Mouse (Mus musculus): Measurements from ENCODE around the gene Mturn. TPM values are rescaled to one million over a fixed set of nuclear protein-coding genes. Genes with fewer than 3 reads are reported as not detected.

Mturn gene
- 10 to 100 TPM; 11.4 to 14.4 TPM for total RNA-seq (2021)
- long read RNA-seq, experiment 1, full-length matches to known transcripts: 8 of 15 reads
- long read RNA-seq, experiment 1, partial matches to known transcripts: 1 of 15 reads
- long read RNA-seq, experiment 1, other reads (novel, unspliced or antisense): 6 of 15 reads
- long read RNA-seq, experiment 2, full-length matches to known transcripts: 14 of 18 reads
- long read RNA-seq, experiment 2, partial matches to known transcripts: 0 of 18 reads
- long read RNA-seq, experiment 2, other reads (novel, unspliced or antisense): 4 of 18 reads

GRCm38 (mm10) chr6:54680891-54681745 is at the start of gene Mturn:
Gene Mturn, plus strand, starts transcription at chr6:54681624.
- peak; percentile 100 for DNase-seq

GRCm38 (mm10) chr6:54639877-54640276 is 41.5 kb upstream of the Mturn start:
- no peak for DNase-seq

GRCm38 (mm10) chr6:54641953-54642352 is 39.5 kb upstream of the Mturn start:
- DNase-seq: no peak

- no peak for DNase-seq
Measured at GRCm38 (mm10) chr6:54643181-54643580, 38.2 kb upstream of the Mturn start.

GRCm38 (mm10) chr6:54655471-54656095 is 25.8 kb upstream of the Mturn start:
- DNase-seq: peak; percentile 25

GRCm38 (mm10) chr6:54657861-54658260 is 23.6 kb upstream of the Mturn start:
- DNase-seq: no peak

GRCm38 (mm10) chr6:54669868-54670267 is 11.6 kb upstream of the Mturn start:
- DNase-seq: no peak

- DNase-seq: no peak
Measured at GRCm38 (mm10) chr6:54672901-54673300, 8.5 kb upstream of the Mturn start.

GRCm38 (mm10) chr6:54679686-54680085 is 1.7 kb upstream of the Mturn start:
- DNase-seq: no peak

- no peak for DNase-seq
Measured at GRCm38 (mm10) chr6:54681746-54682428, 463 bp downstream of the Mturn start.

GRCm38 (mm10) chr6:54684085-54684484 is 2.7 kb downstream of the Mturn start:
- no peak for DNase-seq

GRCm38 (mm10) chr6:54685103-54685502 is 3.7 kb downstream of the Mturn start:
- DNase-seq: no peak

- DNase-seq: peak; percentile 34
Measured at GRCm38 (mm10) chr6:54685716-54686395, 4.4 kb downstream of the Mturn start.

- DNase-seq: no peak
Measured at GRCm38 (mm10) chr6:54686946-54687737, 5.7 kb downstream of the Mturn start.

GRCm38 (mm10) chr6:54688467-54689323 is 7.3 kb downstream of the Mturn start:
- no peak for DNase-seq

GRCm38 (mm10) chr6:54689686-54690085 is 8.3 kb downstream of the Mturn start:
- DNase-seq: no peak

- no peak for DNase-seq
Measured at GRCm38 (mm10) chr6:54690838-54691237, 9.4 kb downstream of the Mturn start.

- no peak for DNase-seq
Measured at GRCm38 (mm10) chr6:54691368-54692116, 10.1 kb downstream of the Mturn start.

GRCm38 (mm10) chr6:54692201-54692600 is 10.8 kb downstream of the Mturn start:
- DNase-seq: no peak
